13 mouse cellular contexts compared by ENCODE assay signal in genomic region chr2:167186003-167186402, GRCm38 (mm10). TPM values are rescaled to one million over a fixed set of nuclear protein-coding genes. Genes with fewer than 3 reads are reported as not detected.
"Had no signal": no experiment of that assay in that cellular context is flagged by ENCODE, and none has a peak within 500 bp of the region (broad histone marks: within the 10 kb centered on the region; RNA-seq: fewer than 3 reads in every experiment).

No protein-coding gene starts in this region.

- H3K4me3 ChIP-seq: limb, embryonic 10.5 days; lung, embryonic 15.5 days; midbrain, embryonic 12.5 days; stomach, embryonic 15.5 days had no signal

- H3K9me3 ChIP-seq: limb, embryonic 10.5 days; lung, embryonic 15.5 days; midbrain, embryonic 12.5 days; stomach, embryonic 15.5 days had no signal

- H3K4me2 ChIP-seq: liver, embryonic 11.5 days; lung, embryonic 15.5 days; midbrain, embryonic 12.5 days; stomach, embryonic 15.5 days had no signal

- H3K9ac ChIP-seq: lung, embryonic 15.5 days; midbrain, embryonic 12.5 days; stomach, embryonic 15.5 days had no signal

- H3K27ac ChIP-seq: limb, embryonic 10.5 days; lung, embryonic 15.5 days; midbrain, embryonic 12.5 days; stomach, embryonic 15.5 days had no signal

- H3K36me3 ChIP-seq: limb, embryonic 10.5 days; lung, embryonic 15.5 days; midbrain, embryonic 12.5 days; stomach, embryonic 15.5 days had no signal

- DNase-seq: kidney, adult 8-10 months; kidney, postnatal 25 days; layer of hippocampus, adult 9-11 months; thymus, adult 2 months; thymus, postnatal 25 days had no signal

- ATAC-seq: inflammation-experienced regulatory T-cells, adult 6 months; intestine, postnatal 0 days had no signal

RNA-seq across cellular contexts. Expression of gene Ptgis, which starts 54.4 kb away (rescaled TPM):
- total RNA-seq: megakaryocyte-erythroid progenitor cell, adult 5-6 weeks had no signal
- polyA plus RNA-seq: inflammation-experienced regulatory T-cells, adult 6 months had no signal
